Mouse (Mus musculus) right cerebral cortex, postnatal 10 days (tissue): ENCODE results near the gene Gstz1.
"Not testable (repeated sequence)": the region's sequence is repeated elsewhere in the genome, so short reads cannot be mapped to it uniquely, and the experiment has no call there.

Experiments
- DNase-seq, 2 experiments: peaks; one replicate each; pipeline ENCODE4 v3.0.0; 2021; ENCODE audit warnings: low spot score in 2 of 2

Gstz1 gene

DNA sequence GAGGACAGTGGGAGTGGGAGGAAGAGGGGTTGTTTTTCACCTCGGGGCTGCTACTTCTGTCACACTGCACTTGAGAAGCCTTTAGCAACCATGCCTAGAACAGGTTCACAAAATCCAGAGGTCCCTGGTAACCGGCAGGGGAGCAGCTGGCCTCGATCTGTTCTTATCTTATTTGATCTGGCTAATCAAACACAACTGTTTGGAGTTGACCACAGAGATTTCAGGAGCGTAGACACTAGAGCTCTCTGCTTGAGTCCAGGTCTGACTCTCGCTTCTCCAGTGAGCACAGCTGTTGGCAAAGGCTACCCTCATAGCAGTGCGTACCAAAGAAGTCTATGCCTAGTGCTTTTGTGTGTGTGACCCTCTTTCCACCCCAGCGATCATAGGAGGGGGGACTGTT, 11.1 kb downstream of the Gstz1 start:
- DNase-seq, result no peak

- no peak for DNase-seq
Measured at GRCm38 (mm10) chr12:87160310-87160709, 13.3 kb downstream of the Gstz1 start.

- no peak for DNase-seq
Measured at GRCm38 (mm10) chr12:87160815-87161214, 13.8 kb downstream of the Gstz1 start.

DNA sequence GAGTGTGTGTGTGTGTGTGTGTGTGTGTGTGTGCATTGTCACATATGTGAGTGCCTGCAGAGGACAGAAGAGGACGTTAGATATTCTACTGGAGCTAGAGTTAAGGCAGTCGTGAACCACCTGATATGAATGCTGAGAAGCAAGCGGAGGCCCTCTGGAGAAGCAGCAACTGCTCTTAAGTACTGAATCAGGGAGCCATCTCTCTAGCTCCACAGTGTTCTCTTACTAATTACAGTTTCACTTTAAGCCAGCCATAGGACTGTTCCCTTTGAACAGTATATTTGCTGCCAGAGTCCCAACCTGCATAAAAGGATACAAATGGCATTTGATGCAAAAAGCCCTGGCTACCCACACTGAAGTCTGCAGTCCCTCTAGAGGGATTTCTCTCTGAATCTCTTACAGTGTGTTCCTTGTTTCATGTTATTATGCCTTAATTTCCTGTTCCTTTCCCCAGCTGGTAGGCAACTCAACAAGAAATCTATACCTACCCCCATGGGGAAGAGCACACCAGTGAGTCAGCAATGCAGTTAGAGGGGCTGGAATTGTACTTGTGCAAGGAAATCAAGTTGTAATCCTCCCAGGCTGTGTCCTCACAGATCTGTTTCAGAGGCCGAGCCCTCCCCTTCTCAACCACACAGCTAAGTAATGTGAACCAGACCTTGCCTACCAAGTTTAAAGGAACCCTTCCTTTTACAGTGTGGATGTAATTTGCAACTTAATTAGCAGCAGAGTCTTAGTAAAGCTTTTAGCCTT, 28.4 kb downstream of the Gstz1 start:
- no peak for DNase-seq

DNA sequence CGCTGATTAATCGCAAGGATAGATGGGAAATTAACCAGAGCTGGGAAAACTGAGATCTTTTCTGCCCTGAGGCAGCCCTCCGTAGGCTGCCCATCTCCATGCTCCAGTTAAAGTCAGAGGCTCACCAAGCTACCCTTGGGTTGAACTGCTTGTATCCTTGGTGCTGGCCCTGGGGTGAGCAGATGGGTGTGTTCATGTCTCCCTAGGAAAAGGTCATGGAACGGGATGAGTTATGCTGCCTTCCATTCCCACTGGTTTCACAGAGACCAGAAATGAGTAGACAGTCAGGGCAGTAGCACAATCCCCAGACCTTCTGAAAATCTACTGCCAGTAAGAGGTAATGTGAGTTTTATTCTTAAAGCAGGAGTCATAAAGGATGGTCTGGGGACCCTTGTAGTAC, 30.7 kb downstream of the Gstz1 start:
- DNase-seq, result no peak

- DNase-seq, result no peak
Measured at GRCm38 (mm10) chr12:87193008-87193407, 46.0 kb downstream of the Gstz1 start.

DNA sequence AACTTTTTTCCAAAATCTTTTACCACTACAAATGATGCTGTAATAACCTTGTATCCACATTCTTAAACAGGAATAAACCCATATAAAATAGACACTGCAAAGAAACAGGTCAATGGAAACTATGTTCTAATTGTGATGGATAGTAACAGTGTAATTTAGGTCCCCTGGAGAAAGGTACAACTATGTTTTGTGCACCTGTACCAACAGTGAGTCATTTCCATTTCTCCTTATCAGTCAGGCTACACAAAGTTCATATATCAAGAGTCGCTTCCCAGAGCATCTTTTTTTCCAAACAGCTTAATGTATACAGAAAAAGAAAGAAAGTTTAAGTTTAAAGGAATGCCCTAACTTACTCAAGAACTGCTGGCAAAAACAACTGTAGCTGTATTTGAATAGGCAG, 48.1 kb downstream of the Gstz1 start:
- no peak for DNase-seq

GRCm38 (mm10) chr12:87196310-87196709, 49.3 kb downstream of the Gstz1 start:
- peak in 1 of 2 experiments; percentile 1 for DNase-seq

DNA sequence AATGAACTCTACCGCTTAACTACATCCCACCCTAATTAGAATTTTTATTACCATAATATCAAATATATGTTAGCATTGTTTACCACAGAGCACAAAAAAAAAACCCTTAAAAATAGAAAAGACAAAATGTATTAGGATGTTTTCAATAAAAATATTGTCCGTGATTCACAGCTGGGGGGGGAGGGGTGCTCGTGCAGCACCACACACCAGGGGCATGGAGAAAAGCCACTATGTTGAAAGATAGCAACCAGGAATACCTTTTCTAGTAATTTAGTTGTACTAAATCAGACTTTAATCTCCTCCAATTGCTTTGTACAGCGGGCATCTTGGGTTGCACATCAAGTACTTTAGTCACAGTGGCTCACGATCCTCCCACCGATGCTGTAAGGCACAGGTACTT, 51.8 kb downstream of the Gstz1 start:
- DNase-seq, result peak in 1 of 2 experiments; percentile 16

GRCm38 (mm10) chr12:87199206-87199972, 52.4 kb downstream of the Gstz1 start, which contains the start of gene Samd15:
Gene Samd15 (plus strand): TSS chr12:87199723.
- DNase-seq, result peak; percentile 56 to 58

GRCm38 (mm10) chr12:87199973-87200586, 53.1 kb downstream of the Gstz1 start, which contains the start of gene Tmed8:
Gene Tmed8 (minus strand): TSS chr12:87200454.
- peak; percentile 87 to 93 for DNase-seq

GRCm38 (mm10) chr12:87201694-87202093, 54.7 kb downstream of the Gstz1 start:
- peak in 1 of 2 experiments; percentile 6 for DNase-seq

GRCm38 (mm10) chr12:87205789-87206188, 58.8 kb downstream of the Gstz1 start:
- DNase-seq, result not testable (repeated sequence)

GRCm38 (mm10) chr12:87212844-87213606, 66.1 kb downstream of the Gstz1 start:
- DNase-seq, result no peak
